Mouse (Mus musculus) E14TG2a.4 (cell line): Measurements from ENCODE around the gene Pex11g.

Experiments
- CTCF ChIP-seq: conservative IDR thresholded peaks from 2 replicates; pipeline ENCODE4 v1.5.1; 2014; ENCODE audit warnings: low read length
- NANOG ChIP-seq: IDR thresholded peaks from 2 replicates; pipeline ENCODE4 v1.6.1; 2014; ENCODE audit warnings: borderline replicate concordance, low read length, mixed read lengths

GRCm38 (mm10) chr8:3495578-3496427, 28.3 kb upstream of the Pex11g start:
- TF ChIP-seq CTCF (no peak), NANOG (no peak)
